Mouse (Mus musculus) E14TG2a.4 (cell line): ENCODE measurements around the gene Tmem160.

ENCODE experiments used
- H3K27me3 ChIP-seq: 2 replicates; pipeline ENCODE4 v1.6.1; 2014; ENCODE audit warnings: low read length, control low read depth; ENCODE audit not compliant: insufficient read depth
- H3K36me3 ChIP-seq: 2 replicates; pipeline ENCODE4 v1.6.1; 2014; ENCODE audit warnings: low read length, control low read depth; ENCODE audit not compliant: insufficient read depth
- H3K4me1 ChIP-seq: replicated peaks from 2 replicates; pipeline ENCODE4 v1.6.1; 2014; ENCODE audit warnings: low read depth, low read length, control low read depth
- H3K4me3 ChIP-seq: replicated peaks from 2 replicates; pipeline ENCODE4 v1.5.1; 2014; ENCODE audit warnings: mild to moderate bottlenecking, low read length
- H3K9me3 ChIP-seq: 2 replicates; pipeline ENCODE4 v1.6.1; 2014; ENCODE audit warnings: low read length, control low read depth
- CTCF ChIP-seq: conservative IDR thresholded peaks from 2 replicates; pipeline ENCODE4 v1.5.1; 2014; ENCODE audit warnings: low read length
- NANOG ChIP-seq: IDR thresholded peaks from 2 replicates; pipeline ENCODE4 v1.6.1; 2014; ENCODE audit warnings: borderline replicate concordance, low read length, mixed read lengths
- POU5F1 ChIP-seq: IDR thresholded peaks from 2 replicates; pipeline ENCODE4 v1.6.1; 2014; ENCODE audit warnings: low read length, borderline replicate concordance

Tmem160 gene

GRCm38 (mm10) chr7:16492211-16492610, 39.6 kb downstream of the Tmem160 start:
- H3K4me1 ChIP-seq: peaks cover 8% of the 10 kb centered on the region; the same call in 1 of the 2 replicates
- peaks cover 23% of the 10 kb centered on the region for H3K36me3 ChIP-seq
- peaks cover 10% of the 10 kb centered on the region; the same call in 1 of the 2 replicates for H3K27me3 ChIP-seq
- H3K4me3 ChIP-seq: no peak overlapping the region
- no peaks in the 10 kb centered on the region for H3K9me3 ChIP-seq
- no peak for TF ChIP-seq POU5F1
- no peak for TF ChIP-seq NANOG
- no peak for TF ChIP-seq CTCF

- Histone ChIP-seq H3K27me3 (peaks cover 2% of the 10 kb centered on the region; the same call in 1 of the 2 replicates), H3K9me3 (no peaks in the 10 kb centered on the region), H3K36me3 (peaks cover 35% of the 10 kb centered on the region), H3K4me3 (no peak overlapping the region), H3K4me1 (peaks cover 8% of the 10 kb centered on the region; the same call in 1 of the 2 replicates)
- peak; percentile 77 for TF ChIP-seq CTCF
- no peak for TF ChIP-seq NANOG
Measured at GRCm38 (mm10) chr7:16493361-16493760, 40.8 kb downstream of the Tmem160 start.

GRCm38 (mm10) chr7:16496260-16496659, 43.7 kb downstream of the Tmem160 start:
- Histone ChIP-seq H3K9me3 (no peaks in the 10 kb centered on the region), H3K4me1 (no peaks in the 10 kb centered on the region), H3K4me3 (no peak overlapping the region), H3K36me3 (peaks cover 50% of the 10 kb centered on the region), H3K27me3 (no peaks in the 10 kb centered on the region)
- TF ChIP-seq POU5F1: no peak

- no peaks in the 10 kb centered on the region for H3K27me3 ChIP-seq
- TF ChIP-seq POU5F1 (no peak), NANOG (no peak), CTCF (no peak)
Measured at GRCm38 (mm10) chr7:16499671-16500104, 47.1 kb downstream of the Tmem160 start.

GRCm38 (mm10) chr7:16501571-16501970, 49.0 kb downstream of the Tmem160 start:
- Histone ChIP-seq H3K4me1 (no peaks in the 10 kb centered on the region), H3K36me3 (peaks cover 85% of the 10 kb centered on the region), H3K9me3 (no peaks in the 10 kb centered on the region), H3K27me3 (no peaks in the 10 kb centered on the region), H3K4me3 (no peak overlapping the region)
- TF ChIP-seq NANOG: no peak
- no peak for TF ChIP-seq CTCF
- TF ChIP-seq POU5F1: no peak

More at GRCm38 (mm10) chr7:16499671-16500104, 47.1 kb downstream of the Tmem160 start:
- H3K4me1 ChIP-seq: no peaks in the 10 kb centered on the region
- H3K9me3 ChIP-seq: no peaks in the 10 kb centered on the region
- H3K4me3 ChIP-seq: no peak overlapping the region
- H3K36me3 ChIP-seq: peaks cover 83% of the 10 kb centered on the region

- Histone ChIP-seq H3K27me3 (no peaks in the 10 kb centered on the region), H3K4me1 (0 out of 2 replicates have a peak, but pooled peaks cover 3% of the 10 kb centered on the region), H3K36me3 (peaks cover 70% of the 10 kb centered on the region), H3K9me3 (no peaks in the 10 kb centered on the region), H3K4me3 (no peak overlapping the region)
- TF ChIP-seq POU5F1 (no peak), CTCF (no peak), NANOG (no peak)
Measured at GRCm38 (mm10) chr7:16504573-16505225, 52.1 kb downstream of the Tmem160 start.
